Mouse (Mus musculus) megakaryocyte progenitor cell, adult 5-6 weeks (primary cell): Measurements from ENCODE around the gene Gpr161. TPM values are rescaled to one million over a fixed set of nuclear protein-coding genes. Genes with fewer than 3 reads are reported as not detected.
A peak's percentile ranks its signal among the peaks of the same experiment; 100 is the strongest.

Experiments used
- ATAC-seq: replicated peaks from 2 replicates; pipeline ENCODE4 v1.8.0; 2016; ENCODE audit warnings: mild to moderate bottlenecking, moderate TSS enrichment, inconsistent platforms; ENCODE audit not compliant: poor library complexity
- total RNA-seq, 2 experiments: library from RNA; stranded (forward) in 1 of 2; stranded (reverse) in 1 of 2; fragments of 157-497, 149-512 nt in 1 of 2; fragments of 200-1000 nt in 1 of 2; gene quantifications; 2 replicates each; pipeline versions ENCODE4 v1.2.3 to v1.2.4; 2015 to 2017

Gene Gpr161
- total RNA-seq (2015) (0.34 and 0.44 TPM in 2 replicates), total RNA-seq (2017) (0.29 and 0.51 TPM in 2 replicates)

- no peak for ATAC-seq
Observed at GRCm38 (mm10) chr1:165295489-165295888, at the start of gene Gpr161. Gene Gpr161 (plus strand): TSS chr1:165295789.

DNA sequence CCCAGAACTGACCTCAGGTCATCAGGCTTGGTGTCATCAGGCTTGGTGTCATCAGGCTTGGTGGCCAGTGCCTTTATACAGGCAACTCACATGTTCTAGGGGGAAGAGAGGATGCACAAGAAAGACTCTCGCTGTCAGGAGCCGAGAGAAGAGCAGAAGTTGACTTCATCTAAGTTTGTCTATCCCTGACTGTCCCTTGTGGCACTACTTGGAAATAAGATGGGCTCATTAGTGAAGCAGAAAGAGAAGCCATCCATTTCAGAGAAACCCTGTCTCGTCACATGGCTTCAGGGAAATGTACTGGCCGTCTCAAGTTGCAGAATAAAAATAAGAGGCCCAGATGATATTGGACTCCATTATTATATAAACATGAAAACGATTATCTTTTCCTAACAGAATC is 49.0 kb upstream of the Gpr161 start:
- ATAC-seq: no peak

DNA sequence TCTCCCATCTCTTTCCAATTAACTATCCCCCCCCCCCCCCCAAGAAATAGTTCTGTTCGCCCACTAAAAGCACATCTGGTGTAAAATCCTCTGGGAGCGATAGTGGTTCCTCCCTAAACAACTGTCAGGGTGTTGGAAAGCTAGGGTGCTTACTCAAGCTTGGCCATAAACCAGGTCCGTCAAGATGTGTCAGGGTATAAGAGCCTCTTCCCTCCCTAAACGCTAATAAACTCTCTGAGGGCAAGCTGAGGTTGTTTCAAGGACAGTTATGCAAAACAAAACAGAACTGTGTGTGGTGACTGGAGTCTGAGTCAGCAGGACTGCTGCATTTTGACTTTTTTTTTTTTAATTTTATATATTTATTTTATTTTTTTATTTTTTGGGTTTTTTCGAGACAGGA is 48.5 kb upstream of the Gpr161 start:
- no peak for ATAC-seq

DNA sequence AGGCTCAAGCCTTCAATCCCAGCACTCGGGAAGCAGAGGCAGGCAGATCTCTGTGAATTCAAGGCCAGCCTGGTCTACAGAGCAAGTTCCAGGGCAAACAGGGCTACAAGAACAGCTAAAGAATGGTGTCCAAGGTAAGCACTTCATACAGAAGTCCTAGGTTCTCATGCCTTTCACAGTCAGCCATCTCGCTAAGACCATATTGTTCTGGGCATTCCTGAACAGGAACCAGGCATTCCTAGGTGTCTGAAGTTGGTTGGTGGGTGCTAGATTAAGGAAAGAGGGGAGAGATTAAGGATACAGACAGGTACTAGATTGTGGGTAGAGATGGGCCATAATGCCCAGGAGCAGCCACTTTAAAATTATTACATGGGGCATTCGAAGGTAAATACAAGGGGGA is 47.8 kb upstream of the Gpr161 start:
- ATAC-seq: no peak

GRCm38 (mm10) chr1:165248842-165249241 is 46.7 kb upstream of the Gpr161 start:
- peak; percentile 44 for ATAC-seq

- no peak for ATAC-seq
Observed at GRCm38 (mm10) chr1:165250546-165250945, 45.0 kb upstream of the Gpr161 start.

- ATAC-seq: peak; percentile 86
Observed at GRCm38 (mm10) chr1:165252027-165252671, 43.4 kb upstream of the Gpr161 start.

DNA sequence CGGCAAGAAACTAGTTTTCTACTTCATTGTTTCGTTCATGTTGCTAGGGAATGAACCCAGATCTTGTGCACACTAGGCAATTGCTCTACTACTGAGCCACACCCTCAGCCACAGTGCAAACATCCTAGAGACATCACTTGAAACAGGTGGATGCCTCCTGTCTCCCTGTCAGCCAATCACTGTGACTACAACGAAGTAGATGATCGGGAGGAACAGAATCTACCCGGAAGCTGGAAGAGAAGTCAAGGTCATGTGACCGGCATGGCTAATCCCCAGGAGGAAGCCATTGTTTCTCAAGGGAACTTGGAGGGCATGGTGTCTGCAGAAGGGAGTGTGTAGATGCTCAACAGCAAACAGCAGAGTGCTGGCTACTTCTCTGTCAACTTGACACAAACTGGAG is 20.6 kb upstream of the Gpr161 start:
- ATAC-seq: no peak

GRCm38 (mm10) chr1:165280741-165281140 is 14.8 kb upstream of the Gpr161 start:
- ATAC-seq: no peak

DNA sequence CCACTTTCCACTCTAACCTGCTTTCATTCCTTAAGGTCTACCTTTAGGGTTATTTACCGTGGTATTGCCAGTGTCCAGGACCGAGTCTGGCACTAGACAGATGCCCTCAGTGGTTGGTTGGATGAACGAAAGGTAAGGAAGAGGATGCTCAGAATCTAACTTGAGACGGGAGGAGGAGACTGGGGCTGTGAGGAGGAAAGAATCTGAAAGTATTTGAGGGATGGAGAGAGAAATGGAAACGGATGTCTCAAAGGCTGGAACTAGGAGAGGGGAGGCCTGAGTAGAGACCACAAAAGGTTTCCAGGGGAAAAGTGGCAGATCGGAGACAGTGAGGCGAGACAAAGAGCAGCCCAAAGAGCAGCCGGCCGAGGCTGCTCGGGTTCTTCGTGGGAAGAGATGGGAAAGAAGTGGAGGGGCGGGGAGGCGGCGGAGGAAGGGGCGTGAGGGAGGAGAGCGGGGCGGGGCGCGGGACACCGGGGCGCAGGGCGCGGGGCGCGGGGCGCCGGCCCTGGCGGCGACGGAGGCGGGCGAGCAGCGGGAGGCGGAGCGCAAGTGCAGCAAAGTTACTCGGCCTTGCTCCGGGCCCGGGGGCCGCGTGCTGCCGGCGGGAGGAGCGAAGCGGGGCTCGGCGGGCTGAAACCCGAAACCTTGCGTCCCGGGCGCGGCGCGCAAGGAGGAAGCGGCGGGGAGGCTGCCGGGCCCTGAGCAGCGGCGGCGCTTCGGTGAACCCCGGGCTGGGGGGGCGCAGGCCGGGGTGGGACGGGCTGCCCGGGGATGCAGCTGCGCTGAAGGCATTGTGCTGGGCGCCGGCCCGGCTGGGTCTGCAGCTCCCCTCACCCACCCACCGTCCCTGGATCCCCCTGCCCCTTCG is 14.0 kb upstream of the Gpr161 start:
- ATAC-seq: peak; percentile 80

- ATAC-seq: peak; percentile 37
Observed at GRCm38 (mm10) chr1:165282222-165282966, 13.2 kb upstream of the Gpr161 start.

DNA sequence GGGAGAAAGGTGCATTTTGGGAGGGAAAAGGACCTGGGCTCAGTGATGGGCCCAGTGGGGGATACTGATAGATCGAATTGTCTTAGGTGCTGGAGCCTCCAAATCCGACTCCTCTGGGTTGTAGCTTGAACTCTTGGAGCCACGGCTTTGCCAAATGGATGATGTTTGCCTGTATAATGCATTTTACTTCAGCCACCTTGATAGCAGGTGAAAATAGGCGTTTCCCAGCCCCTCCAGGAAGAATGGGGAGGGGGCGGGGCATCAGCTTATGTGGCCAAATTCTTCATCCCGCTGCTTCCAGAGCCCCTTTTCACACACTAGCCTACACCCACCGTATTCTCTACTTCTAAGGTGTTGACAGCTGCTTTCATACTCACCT is 12.6 kb upstream of the Gpr161 start:
- ATAC-seq: no peak

- ATAC-seq: no peak
Observed at GRCm38 (mm10) chr1:165284096-165284495, 11.5 kb upstream of the Gpr161 start.

DNA sequence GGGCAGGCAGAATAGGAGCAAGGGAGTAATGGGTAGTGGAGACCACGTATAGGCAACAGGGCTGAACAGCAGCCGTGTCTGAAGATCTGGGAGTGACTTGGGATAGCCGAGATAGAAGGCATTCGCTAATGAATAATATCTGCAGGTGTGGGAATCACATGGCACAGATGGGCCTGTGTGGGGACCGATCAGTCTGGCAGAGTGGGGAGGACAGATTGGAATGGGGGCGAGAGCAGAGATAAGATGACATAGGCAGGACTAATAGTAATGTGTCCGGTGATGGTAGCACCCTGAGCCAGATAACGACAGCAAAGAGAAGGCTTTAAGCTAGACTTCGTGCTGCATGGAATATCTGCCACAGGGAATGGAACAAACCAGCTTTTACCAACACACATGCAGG is 7.4 kb upstream of the Gpr161 start:
- ATAC-seq: no peak

- ATAC-seq: peak; percentile 85
Observed at GRCm38 (mm10) chr1:165289831-165290230, 5.8 kb upstream of the Gpr161 start.

- no peak for ATAC-seq
Observed at GRCm38 (mm10) chr1:165291606-165292005, 4.0 kb upstream of the Gpr161 start.

GRCm38 (mm10) chr1:165301108-165301507 is 5.5 kb downstream of the Gpr161 start:
- peak; percentile 41; the same call in 1 of the 2 replicates for ATAC-seq

GRCm38 (mm10) chr1:165301567-165301966 is 6.0 kb downstream of the Gpr161 start:
- ATAC-seq: no peak

- ATAC-seq: no peak
Observed at GRCm38 (mm10) chr1:165302455-165303208, 7.0 kb downstream of the Gpr161 start.

- no peak for ATAC-seq
Observed at GRCm38 (mm10) chr1:165303209-165303608, 7.6 kb downstream of the Gpr161 start.

- ATAC-seq: peak; percentile 41; the same call in 1 of the 2 replicates
Observed at GRCm38 (mm10) chr1:165304341-165304740, 8.8 kb downstream of the Gpr161 start.
